Mouse (Mus musculus) neural tube, embryonic 15.5 days (tissue): Measurements from ENCODE around the gene Mmp17. TPM values are rescaled to one million over a fixed set of nuclear protein-coding genes. Genes with fewer than 3 reads are reported as not detected.
A peak's percentile ranks its signal among the peaks of the same experiment; 100 is the strongest.

Experiments
- ATAC-seq: fragments of 200-750 bp; cut with Nextera tagmentation; 2 replicates; pipeline ENCODE4 v1.8.0; 2017; ENCODE audit warnings: mild to moderate bottlenecking, moderate TSS enrichment, moderate library complexity; ENCODE audit not compliant: low FRiP score
- H3K27ac ChIP-seq: fragments of 300-500 bp; sonication (generic); replicated peaks from 2 replicates; pipeline ENCODE4 v1.5.1; 2015; ENCODE audit warnings: mild to moderate bottlenecking, inconsistent platforms
- H3K27me3 ChIP-seq: fragments of 300-500 bp; sonication (generic); replicated peaks from 2 replicates; pipeline ENCODE4 v1.6.1; 2015; ENCODE audit warnings: inconsistent platforms
- H3K36me3 ChIP-seq: fragments of 300-500 bp; sonication (generic); 2 replicates; pipeline ENCODE4 v1.6.1; 2015; ENCODE audit warnings: inconsistent platforms
- H3K4me1 ChIP-seq: fragments of 300-500 bp; sonication (generic); 2 replicates; pipeline ENCODE4 v1.6.1; 2015; ENCODE audit warnings: inconsistent platforms
- H3K4me2 ChIP-seq: fragments of 300-500 bp; sonication (generic); 2 replicates; pipeline ENCODE4 v1.6.1; 2015; ENCODE audit warnings: inconsistent platforms, mild to moderate bottlenecking, moderate library complexity
- H3K4me3 ChIP-seq: fragments of 300-500 bp; sonication (generic); replicated peaks from 2 replicates; pipeline ENCODE4 v1.5.1; 2015; ENCODE audit warnings: mild to moderate bottlenecking, inconsistent platforms
- H3K9ac ChIP-seq: fragments of 300-500 bp; sonication (generic); replicated peaks from 2 replicates; pipeline ENCODE4 v1.6.1; 2015; ENCODE audit warnings: mild to moderate bottlenecking, inconsistent platforms
- H3K9me3 ChIP-seq: fragments of 300-500 bp; sonication (generic); replicated peaks from 2 replicates; pipeline ENCODE4 v1.6.1; 2016; ENCODE audit warnings: inconsistent platforms
- WGBS: fragments of 180-500 bp; shearing (Covaris S2); methylation state at CpG from one replicate; pipeline ENCODE4 v1.1.7; 2015; ENCODE audit warnings: mixed read lengths; 5-methylcytosine and 5-hydroxymethylcytosine counted together
- polyA plus RNA-seq: library from polyadenylated mRNA; unstranded; fragments of >200 nt; fragmentation: Nextera tagmentation; extraction: Ambion mirVana; gene quantifications from 2 replicates; pipeline ENCODE4 v1.2.1, GENCODE M21; 2015

Gene Mmp17
- 10.1 and 12.0 TPM in 2 replicates for polyA plus RNA-seq

- peak within 1 kb of the TSS; percentile 99 for H3K4me2 ChIP-seq
- WGBS: under 1% methylated on average over 76 of the region's 80 CpGs
- ATAC-seq: peak; percentile 92
Observed at GRCm38 (mm10) chr5:129583761-129584582, at the start of gene Mmp17. Mmp17 (plus strand) TSS chr5:129584169.

GRCm38 (mm10) chr5:129534500-129534899 is 49.5 kb upstream of the Mmp17 start:
- 80% methylated on average over 2 of the region's 2 CpGs for WGBS
- ATAC-seq: no peak
- H3K4me3 ChIP-seq: no peak overlapping the region
- H3K9ac ChIP-seq: no peak overlapping the region
- no peaks in the 10 kb centered on the region for H3K27me3 ChIP-seq
- H3K4me1 ChIP-seq: no peaks in the 10 kb centered on the region
- no peak overlapping the region for H3K4me2 ChIP-seq
- no peak overlapping the region for H3K27ac ChIP-seq
- H3K9me3 ChIP-seq: no peaks in the 10 kb centered on the region
- H3K36me3 ChIP-seq: peaks cover 31% of the 10 kb centered on the region

More at GRCm38 (mm10) chr5:129583761-129584582, at the start of gene Mmp17:
- Histone ChIP-seq H3K4me1 (peaks cover 36% of the 10 kb centered on the region), H3K4me3 (peak within 1 kb of the TSS; percentile 85), H3K36me3 (no peaks in the 10 kb centered on the region), H3K9ac (peak within 1 kb of the TSS; percentile 92), H3K27ac (peak within 1 kb of the TSS; percentile 78), H3K27me3 (peaks cover 27% of the 10 kb centered on the region), H3K9me3 (no peaks in the 10 kb centered on the region)

GRCm38 (mm10) chr5:129535021-129535420 is 48.9 kb upstream of the Mmp17 start:
- no peak overlapping the region for H3K9ac ChIP-seq
- H3K9me3 ChIP-seq: no peaks in the 10 kb centered on the region
- H3K4me1 ChIP-seq: no peaks in the 10 kb centered on the region
- H3K27me3 ChIP-seq: no peaks in the 10 kb centered on the region
- no peak overlapping the region for H3K4me3 ChIP-seq
- peaks cover 31% of the 10 kb centered on the region for H3K36me3 ChIP-seq
- ATAC-seq: no peak
- no peak overlapping the region for H3K27ac ChIP-seq
- whole genome bisulfite sequencing: 74% methylated on average over 2 of the region's 2 CpGs
- no peak overlapping the region for H3K4me2 ChIP-seq

- Histone ChIP-seq H3K36me3 (peaks cover 31% of the 10 kb centered on the region), H3K4me3 (no peak overlapping the region), H3K9ac (no peak overlapping the region), H3K4me1 (no peaks in the 10 kb centered on the region), H3K27me3 (no peaks in the 10 kb centered on the region), H3K9me3 (no peaks in the 10 kb centered on the region), H3K27ac (no peak overlapping the region), H3K4me2 (no peak overlapping the region)
- WGBS: 95% methylated on average over 3 of the region's 3 CpGs
- no peak for ATAC-seq
Observed at GRCm38 (mm10) chr5:129535431-129535830, 48.5 kb upstream of the Mmp17 start.

- no peak for ATAC-seq
- Histone ChIP-seq H3K4me1 (no peaks in the 10 kb centered on the region), H3K36me3 (peaks cover 58% of the 10 kb centered on the region), H3K9me3 (no peaks in the 10 kb centered on the region), H3K27ac (no peak overlapping the region), H3K9ac (no peak overlapping the region), H3K4me3 (no peak overlapping the region), H3K4me2 (no peak overlapping the region), H3K27me3 (no peaks in the 10 kb centered on the region)
- WGBS: 94% methylated on average over 4 of the region's 4 CpGs
Observed at GRCm38 (mm10) chr5:129538826-129539225, 45.1 kb upstream of the Mmp17 start.

GRCm38 (mm10) chr5:129542236-129542635 is 41.7 kb upstream of the Mmp17 start:
- Histone ChIP-seq H3K27ac (no peak overlapping the region), H3K4me2 (no peak overlapping the region), H3K27me3 (no peaks in the 10 kb centered on the region), H3K4me1 (no peaks in the 10 kb centered on the region), H3K36me3 (peaks cover 72% of the 10 kb centered on the region), H3K9me3 (no peaks in the 10 kb centered on the region), H3K9ac (no peak overlapping the region), H3K4me3 (no peak overlapping the region)
- WGBS: 87% methylated on average over 3 of the region's 3 CpGs
- ATAC-seq: no peak

GRCm38 (mm10) chr5:129545787-129546186 is 38.2 kb upstream of the Mmp17 start:
- 81% methylated on average over 9 of the region's 9 CpGs for WGBS
- Histone ChIP-seq H3K27ac (no peak overlapping the region), H3K4me2 (no peak overlapping the region), H3K4me3 (no peak overlapping the region), H3K36me3 (peaks cover 91% of the 10 kb centered on the region), H3K9ac (no peak overlapping the region), H3K27me3 (no peaks in the 10 kb centered on the region), H3K4me1 (no peaks in the 10 kb centered on the region), H3K9me3 (no peaks in the 10 kb centered on the region)
- no peak for ATAC-seq

- Histone ChIP-seq H3K27ac (no peak overlapping the region), H3K4me2 (no peak overlapping the region), H3K4me3 (no peak overlapping the region), H3K9me3 (no peaks in the 10 kb centered on the region), H3K27me3 (no peaks in the 10 kb centered on the region), H3K36me3 (peaks cover 93% of the 10 kb centered on the region), H3K9ac (no peak overlapping the region), H3K4me1 (no peaks in the 10 kb centered on the region)
- WGBS: 88% methylated on average over 12 of the region's 12 CpGs
- ATAC-seq: no peak
Observed at GRCm38 (mm10) chr5:129549716-129550115, 34.3 kb upstream of the Mmp17 start.

GRCm38 (mm10) chr5:129550790-129551189 is 33.2 kb upstream of the Mmp17 start:
- H3K4me3 ChIP-seq: no peak overlapping the region
- no peak overlapping the region for H3K9ac ChIP-seq
- no peaks in the 10 kb centered on the region for H3K4me1 ChIP-seq
- H3K9me3 ChIP-seq: no peaks in the 10 kb centered on the region
- H3K27ac ChIP-seq: no peak overlapping the region
- peaks cover 95% of the 10 kb centered on the region for H3K36me3 ChIP-seq
- H3K4me2 ChIP-seq: no peak overlapping the region
- ATAC-seq: no peak
- WGBS: 97% methylated on average over 6 of the region's 6 CpGs
- no peaks in the 10 kb centered on the region for H3K27me3 ChIP-seq

- H3K4me1 ChIP-seq: no peaks in the 10 kb centered on the region
- H3K27ac ChIP-seq: no peak overlapping the region
- no peak overlapping the region for H3K4me2 ChIP-seq
- no peaks in the 10 kb centered on the region for H3K27me3 ChIP-seq
- no peaks in the 10 kb centered on the region for H3K9me3 ChIP-seq
- no peak overlapping the region for H3K9ac ChIP-seq
- WGBS: 94% methylated on average over 2 of the region's 2 CpGs
- peaks cover 94% of the 10 kb centered on the region for H3K36me3 ChIP-seq
- ATAC-seq: no peak
- no peak overlapping the region for H3K4me3 ChIP-seq
Observed at GRCm38 (mm10) chr5:129551991-129552390, 32.0 kb upstream of the Mmp17 start.

GRCm38 (mm10) chr5:129553642-129554041 is 30.3 kb upstream of the Mmp17 start:
- H3K27me3 ChIP-seq: no peaks in the 10 kb centered on the region
- H3K9me3 ChIP-seq: no peaks in the 10 kb centered on the region
- no peak overlapping the region for H3K4me3 ChIP-seq
- no peak overlapping the region for H3K4me2 ChIP-seq
- WGBS: 90% methylated on average over 6 of the region's 6 CpGs
- H3K9ac ChIP-seq: no peak overlapping the region
- H3K36me3 ChIP-seq: peaks cover 92% of the 10 kb centered on the region
- H3K27ac ChIP-seq: no peak overlapping the region
- no peak for ATAC-seq
- H3K4me1 ChIP-seq: no peaks in the 10 kb centered on the region

- no peak overlapping the region for H3K9ac ChIP-seq
- no peak overlapping the region for H3K4me2 ChIP-seq
- WGBS: 85% methylated on average over 5 of the region's 5 CpGs
- H3K4me3 ChIP-seq: no peak overlapping the region
- H3K4me1 ChIP-seq: no peaks in the 10 kb centered on the region
- ATAC-seq: no peak
- peaks cover 84% of the 10 kb centered on the region for H3K36me3 ChIP-seq
- no peak overlapping the region for H3K27ac ChIP-seq
- no peaks in the 10 kb centered on the region for H3K27me3 ChIP-seq
- no peaks in the 10 kb centered on the region for H3K9me3 ChIP-seq
Observed at GRCm38 (mm10) chr5:129558591-129558990, 25.4 kb upstream of the Mmp17 start.
